Mouse (Mus musculus): ENCODE data around the gene Fetub. TPM values are rescaled to one million over a fixed set of nuclear protein-coding genes. Genes with fewer than 3 reads are reported as not detected.

Gene Fetub
- total and polyA plus RNA-seq, 3 experiments, result 0.42 to 15.8 (median 1.0) TPM

- DNase-seq (ENCODE audit: extremely low read depth), result no peak
- no peak for TF ChIP-seq ELF1 (IDR thresholded peaks at IDR 0.05; ENCODE audit: low read depth, low read length)
- TF ChIP-seq CHD2 (IDR thresholded peaks at IDR 0.05; ENCODE audit: low read length), result no peak
- no peak for TF ChIP-seq IRF4 (IDR thresholded peaks at IDR 0.05; ENCODE audit: low read depth, low read length)
- no peak for TF ChIP-seq UBTF (IDR thresholded peaks at IDR 0.05; ENCODE audit: low read depth, low read length)
- TF ChIP-seq POLR2A (IDR thresholded peaks at IDR 0.05; ENCODE audit: low read depth, low read length), result no peak
- no peak for TF ChIP-seq RAD21 (IDR thresholded peaks at IDR 0.05; ENCODE audit: low read depth, low read length)
- TF ChIP-seq HCFC1 (IDR thresholded peaks at IDR 0.05; ENCODE audit: low read depth, low read length), result no peak
- TF ChIP-seq JUND (conservative IDR thresholded peaks at IDR 0.05; ENCODE audit: low read depth, low read length), result no peak
- TF ChIP-seq TCF12 (IDR thresholded peaks at IDR 0.05; ENCODE audit: low read depth, low read length), result no peak
- TF ChIP-seq BHLHE40 (IDR thresholded peaks at IDR 0.05; ENCODE audit: low read depth, low read length), result no peak
- no peak for TF ChIP-seq E2F4 (IDR thresholded peaks at IDR 0.05; ENCODE audit: insufficient replicate concordance, low read depth, low read length)
- TF ChIP-seq MAFK (IDR thresholded peaks at IDR 0.05; ENCODE audit: insufficient replicate concordance, low read length), result no peak
- TF ChIP-seq ZKSCAN1 (IDR thresholded peaks at IDR 0.05; ENCODE audit: borderline replicate concordance, low read depth, low read length), result no peak
- TF ChIP-seq TBP (conservative IDR thresholded peaks at IDR 0.05; ENCODE audit: low read depth, low read length), result no peak
- TF ChIP-seq NRF1 (IDR thresholded peaks at IDR 0.05; ENCODE audit: low read depth, low read length), result no peak
- no peak for TF ChIP-seq NELFE (IDR thresholded peaks at IDR 0.05; ENCODE audit: low read depth, low read length)
- in situ Hi-C loops (cut with MboI; ENCODE audit: low pct_ligation_motif_present, low pct_unique_long_range_greater_than_20kb, low sequenced_read_pairs), result loop anchor here (25.0 kb wide), 1 partner anchor 538 kb away; the partner anchor contains the start of gene Rtp1
- H3K27me3 ChIP-seq (replicated peaks), result no peaks in the 10 kb centered on the region
- dilution Hi-C loops (cut with MboI; ENCODE audit: extremely low pct_ligation_motif_present, extremely low pct_unique_long_range_greater_than_20kb, low sequenced_read_pairs), result no loop called here
- peaks cover 3 to 7% of the 10 kb centered on the region in 2 experiments for H3K4me1 ChIP-seq (ENCODE audit: control insufficient read depth in 1 of 2, insufficient read depth in 2 of 2)
- H3K27ac ChIP-seq (ENCODE audit: insufficient read depth, low read depth), result no peak overlapping the region
- H3K4me3 ChIP-seq (replicated peaks in 1 of 3; ENCODE audit: low read depth in 2 of 3, low read length in 2 of 3, poor library complexity in 1 of 3), result no peak overlapping the region
- H3K9ac ChIP-seq (ENCODE audit: insufficient read depth, low read depth), result no peak overlapping the region
- no peaks in the 10 kb centered on the region for H3K36me3 ChIP-seq (replicated peaks in 1 of 2; ENCODE audit: control insufficient read depth in 1 of 2, insufficient read depth in 1 of 2, low read length in 1 of 2)
- peaks cover 2% of the 10 kb centered on the region for H3K9me3 ChIP-seq (replicated peaks; ENCODE audit: low read length)
- H3K4me2 ChIP-seq (ENCODE audit: insufficient read depth, low read depth, poor library complexity, severe bottlenecking), result no peak overlapping the region
- no peaks in the 10 kb centered on the region for H3K79me2 ChIP-seq (replicated peaks; ENCODE audit: control insufficient read depth, extremely low read depth, insufficient read depth, poor library complexity, severe bottlenecking)
Observed at GRCm38 (mm10) chr16:22899346-22899745, 18.8 kb upstream of the Fetub start.

GRCm38 (mm10) chr16:22899866-22900570 is 18.1 kb upstream of the Fetub start:
- TF ChIP-seq JUN (IDR thresholded peaks at IDR 0.05; ENCODE audit: insufficient read depth, low read depth, low read length) (no peak), MYC (IDR thresholded peaks at IDR 0.05; ENCODE audit: low read depth, low read length) (no peak)
- peaks cover 5 to 13% of the 10 kb centered on the region in 2 experiments for H3K4me1 ChIP-seq (ENCODE audit: control insufficient read depth in 1 of 2, insufficient read depth in 2 of 2)
- dilution Hi-C loops (cut with MboI; ENCODE audit: extremely low pct_ligation_motif_present, extremely low pct_unique_long_range_greater_than_20kb, low sequenced_read_pairs), result no loop called here
- no peaks in the 10 kb centered on the region for H3K36me3 ChIP-seq (replicated peaks in 1 of 2; ENCODE audit: control insufficient read depth in 1 of 2, insufficient read depth in 1 of 2, low read length in 1 of 2)
- no peak overlapping the region for H3K9ac ChIP-seq (ENCODE audit: insufficient read depth, low read depth)
- in situ Hi-C loops (cut with MboI; ENCODE audit: low pct_ligation_motif_present, low pct_unique_long_range_greater_than_20kb, low sequenced_read_pairs), result loop anchor here (25.0 kb wide), 1 partner anchor 537 kb away; the partner anchor contains the start of gene Rtp1
- H3K4me3 ChIP-seq (replicated peaks in 1 of 3; ENCODE audit: low read depth in 2 of 3, low read length in 2 of 3, poor library complexity in 1 of 3), result no peak overlapping the region
- no peaks in the 10 kb centered on the region for H3K79me2 ChIP-seq (replicated peaks; ENCODE audit: control insufficient read depth, extremely low read depth, insufficient read depth, poor library complexity, severe bottlenecking)
- no peaks in the 10 kb centered on the region for H3K27me3 ChIP-seq (replicated peaks)
- DNase-seq (ENCODE audit: extremely low read depth), result no peak
- H3K27ac ChIP-seq (ENCODE audit: insufficient read depth, low read depth), result no peak overlapping the region
- H3K9me3 ChIP-seq (replicated peaks; ENCODE audit: low read length), result peaks cover 2% of the 10 kb centered on the region
- 0 out of 2 replicates have a peak overlapping the region, but pooled peaks have one; percentile 10 for H3K4me2 ChIP-seq (ENCODE audit: insufficient read depth, low read depth, poor library complexity, severe bottlenecking)
